Mouse (Mus musculus) ES-Bruce4 (cell line): ENCODE measurements around the gene Nmb.

Experiments
- CTCF ChIP-seq: IDR thresholded peaks from one replicate; pipeline ENCODE4 v1.8.1; 2011; ENCODE audit warnings: low read depth, low read length
- POLR2A ChIP-seq: IDR thresholded peaks from one replicate; pipeline ENCODE4 v1.8.1; 2011; ENCODE audit warnings: low read length; ENCODE audit not compliant: insufficient read depth

GRCm38 (mm10) chr7:80860729-80861274, 44.1 kb downstream of the Nmb start, which contains the start of gene Zscan2:
- no peak for TF ChIP-seq CTCF
- TF ChIP-seq POLR2A = no peak
